Comparison of ENCODE assay signal across 7 mouse cellular contexts in the genomic region with DNA sequence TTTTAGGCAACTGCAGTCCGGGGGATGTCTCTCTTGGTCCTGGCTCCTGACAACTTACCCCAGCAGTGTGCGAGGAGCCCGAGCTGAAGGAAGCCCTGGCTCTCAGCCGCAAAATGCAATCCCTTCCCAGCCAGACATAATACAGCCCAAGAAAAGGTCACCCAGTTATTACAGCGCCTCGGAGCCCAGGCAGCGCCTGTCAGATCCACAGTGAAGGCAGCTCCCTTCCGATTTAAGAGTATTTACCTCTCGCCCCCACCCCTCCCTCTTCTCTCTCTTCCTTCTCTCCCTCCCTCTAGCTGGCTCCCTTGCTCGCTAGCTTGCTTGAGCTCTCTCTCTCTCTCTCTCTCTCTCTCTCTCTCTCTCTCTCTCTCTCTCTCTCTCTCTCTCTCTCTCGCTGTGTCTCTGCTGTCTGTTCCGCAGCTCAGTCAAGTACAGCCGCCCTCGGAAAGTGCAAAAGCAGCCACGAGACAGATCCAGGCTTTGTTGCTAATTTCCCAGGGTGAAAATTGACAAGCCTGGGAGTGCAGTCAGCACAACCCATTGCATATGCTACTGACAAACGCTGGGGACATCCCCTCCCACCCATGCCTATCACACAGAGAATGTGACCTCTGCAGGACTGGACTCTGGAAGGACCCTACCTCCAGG.
A peak's percentile ranks its signal among the peaks of the same experiment; 100 is the strongest.
DNase-seq lines count a peak whose midpoint lies in the region; ATAC-seq and TF ChIP-seq lines count a peak whose summit lies in the region.

No protein-coding gene starts in this region.

- H3K9ac ChIP-seq in midbrain, embryonic 11.5 days (ENCODE audit: low read length): peak overlapping the region; percentile 57
- 0 out of 2 replicates have a peak overlapping the region, but pooled peaks have one; percentile 38 for H3K9ac ChIP-seq in stomach, postnatal 0 days (ENCODE audit: low read length)

- no peaks in the 10 kb centered on the region; the same call in 1 of the 2 replicates for H3K27me3 ChIP-seq in midbrain, embryonic 11.5 days (ENCODE audit: control insufficient read depth, insufficient read depth, low read length)
- no peaks in the 10 kb centered on the region for H3K27me3 ChIP-seq in stomach, postnatal 0 days (ENCODE audit: control insufficient read depth, insufficient read depth, low read length)

- no peaks in the 10 kb centered on the region for H3K9me3 ChIP-seq in midbrain, embryonic 11.5 days (ENCODE audit: control insufficient read depth, low read length)
- no peaks in the 10 kb centered on the region for H3K9me3 ChIP-seq in stomach, postnatal 0 days (ENCODE audit: control insufficient read depth, low read length)

- ATAC-seq in frontal cortex, adult (ENCODE audit: low TSS enrichment): peak; percentile 58
- peak; percentile 36; the same call in 1 of the 2 replicates for ATAC-seq in midbrain, embryonic 11.5 days (ENCODE audit: low FRiP score)
- peak; percentile 56; the same call in 1 of the 2 replicates for ATAC-seq in stomach, postnatal 0 days (ENCODE audit: low FRiP score, low TSS enrichment)
- no peak for ATAC-seq in inflammation-experienced regulatory T-cells, adult 6 months

- peak overlapping the region; percentile 72 for H3K4me2 ChIP-seq in midbrain, embryonic 11.5 days
- H3K4me2 ChIP-seq in stomach, postnatal 0 days (replicated peaks; ENCODE audit: low read depth): peak overlapping the region; percentile 61

- H3K27ac ChIP-seq in layer of hippocampus, adult 2 months: peak overlapping the region; percentile 95
- H3K27ac ChIP-seq in midbrain, embryonic 11.5 days (ENCODE audit: low read depth, low read length): peak overlapping the region; percentile 25; the same call in 1 of the 2 replicates
- no peak overlapping the region for H3K27ac ChIP-seq in stomach, postnatal 0 days (replicated peaks)

- no peaks in the 10 kb centered on the region for H3K36me3 ChIP-seq in midbrain, embryonic 11.5 days (ENCODE audit: control insufficient read depth, insufficient read depth, low read length)
- no peaks in the 10 kb centered on the region for H3K36me3 ChIP-seq in stomach, postnatal 0 days (ENCODE audit: control insufficient read depth, insufficient read depth, low read length)

- peaks cover 14% of the 10 kb centered on the region for H3K4me1 ChIP-seq in midbrain, embryonic 11.5 days (ENCODE audit: control insufficient read depth, insufficient read depth, low read length)
- H3K4me1 ChIP-seq in stomach, postnatal 0 days (replicated peaks; ENCODE audit: control insufficient read depth, insufficient read depth): peaks cover 6% of the 10 kb centered on the region

- WGBS in midbrain, embryonic 11.5 days: 1% methylated on average over 15 of the region's 16 CpGs
- under 1% methylated on average over 14 of the region's 16 CpGs for WGBS in stomach, postnatal 0 days

- peak overlapping the region; percentile 75 for H3K4me3 ChIP-seq in layer of hippocampus, adult 2 months
- peak overlapping the region; percentile 47 for H3K4me3 ChIP-seq in midbrain, embryonic 11.5 days (ENCODE audit: low read depth, low read length)
- H3K4me3 ChIP-seq in stomach, postnatal 0 days (ENCODE audit: low read depth, low read length): peak overlapping the region; percentile 36

- no peak for TF ChIP-seq EP300 in stomach, postnatal 0 days (optimal IDR thresholded peaks at IDR 0.05)

- DNase-seq in urinary bladder, postnatal 14 days (ENCODE audit: low spot score): peak; percentile 6
- no peak for DNase-seq in urinary bladder, postnatal 10 days (ENCODE audit: low spot score)
- peak; percentile 59 to 70 for DNase-seq in layer of hippocampus, adult 2 months (ENCODE audit: low spot score in 2 of 2)
- DNase-seq in midbrain, embryonic 11.5 days (ENCODE audit: low spot score, missing footprints): peak; percentile 95
- peak; percentile 26 for DNase-seq in stomach, postnatal 0 days (ENCODE audit: low spot score)

- 0 out of 2 replicates have a peak, but pooled peaks have one; percentile 23 for TF ChIP-seq CTCF in layer of hippocampus, adult 2 months (conservative IDR thresholded peaks at IDR 0.05)
- no peak for TF ChIP-seq CTCF in stomach, postnatal 0 days (IDR thresholded peaks at IDR 0.05; ENCODE audit: low read depth)
